Mouse (Mus musculus): ENCODE results near the gene Ddx31. TPM values are rescaled to one million over a fixed set of nuclear protein-coding genes. Genes with fewer than 3 reads are reported as not detected.

The Ddx31 gene
- total and polyA plus RNA-seq, 2 experiments from 2014 or later = 10.3 to 18.5 TPM

DNA sequence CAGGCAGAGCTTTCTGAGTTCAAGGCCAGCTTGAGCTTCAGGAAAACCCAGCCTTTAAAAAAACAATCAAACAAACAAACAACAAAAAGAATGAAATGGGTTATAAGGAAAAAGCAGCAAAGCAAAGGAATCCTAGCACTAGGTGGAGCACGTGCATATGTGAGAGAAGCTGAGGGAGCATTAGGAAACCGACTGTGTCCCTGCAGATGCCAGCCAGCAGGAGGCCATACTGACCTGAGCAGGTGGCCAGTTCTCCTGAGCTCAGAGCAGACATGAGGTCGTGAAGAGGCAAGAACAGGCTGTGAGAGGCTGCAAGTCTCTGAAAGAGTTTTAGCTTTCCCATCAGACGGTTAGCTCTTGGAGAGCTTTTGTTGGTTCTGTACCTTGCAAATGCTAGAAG lies 10.9 kb upstream of the Ddx31 start:
- no peak overlapping the region for H3K27ac ChIP-seq (ENCODE audit: low read depth, low read length)
- H3K9ac ChIP-seq (replicated peaks; ENCODE audit: low read length, poor library complexity, severe bottlenecking) = no peak overlapping the region
- H3K27me3 ChIP-seq (ENCODE audit: insufficient read depth, low read length) = no peaks in the 10 kb centered on the region
- no peaks in the 10 kb centered on the region for H3K9me3 ChIP-seq (ENCODE audit: low read length)
- WGBS = 50% methylated on average over 4 of the region's 4 CpGs
- no peak for ATAC-seq (ENCODE audit: low FRiP score)
- TF ChIP-seq CTCF (IDR thresholded peaks at IDR 0.05) = peak; percentile 55
- H3K4me2 ChIP-seq (ENCODE audit: low read depth, low read length, poor library complexity, severe bottlenecking) = no peak overlapping the region
- H3K36me3 ChIP-seq (ENCODE audit: insufficient read depth, low read length) = peaks cover 77% of the 10 kb centered on the region
- DNase-seq (ENCODE audit: low spot score) = no peak
- no peaks in the 10 kb centered on the region for H3K4me1 ChIP-seq (ENCODE audit: insufficient read depth, low read length)
- no peak overlapping the region for H3K4me3 ChIP-seq (ENCODE audit: low read depth, low read length)

DNA sequence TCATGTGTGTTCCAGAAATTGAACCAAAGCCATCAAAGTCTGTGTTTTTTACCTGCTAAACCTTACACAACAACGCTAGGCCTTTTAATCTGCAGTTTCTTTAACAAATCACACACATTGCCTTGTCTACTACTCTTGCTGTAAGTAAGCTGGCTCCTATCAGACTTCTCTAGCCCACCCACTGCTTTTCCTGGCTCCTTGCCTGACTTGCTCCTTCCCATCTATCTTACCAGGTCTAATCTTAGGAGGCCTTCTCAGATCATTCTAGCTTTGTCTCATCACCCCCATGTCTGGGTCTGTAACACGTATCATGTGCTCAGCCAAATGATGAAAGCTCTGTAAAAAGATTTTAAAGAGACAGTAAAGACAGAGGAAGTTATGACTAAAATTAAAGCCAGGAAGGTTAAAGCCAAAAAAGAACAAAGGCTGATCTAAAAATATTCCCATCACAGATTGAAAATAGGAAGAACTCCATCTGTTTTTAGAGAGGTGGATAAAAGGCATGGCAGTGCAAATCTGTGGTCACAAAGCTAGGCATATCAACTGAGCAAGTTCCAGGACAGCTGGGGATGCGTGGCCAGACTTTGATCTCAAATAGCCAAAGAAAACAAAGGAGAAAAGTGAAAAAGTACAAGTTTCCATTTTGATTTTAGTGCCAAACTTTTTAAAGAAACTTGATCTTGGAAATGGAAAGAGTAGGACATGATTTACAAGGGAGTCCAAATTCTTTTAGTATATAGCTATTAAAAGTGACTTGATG lies 3.8 kb upstream of the Ddx31 start:
- ATAC-seq (ENCODE audit: low FRiP score) (no peak), DNase-seq (ENCODE audit: low spot score) (peak; percentile 10)
- no peak overlapping the region for H3K27ac ChIP-seq (ENCODE audit: low read depth, low read length)
- WGBS = 75% methylated on average over 3 of the region's 3 CpGs
- H3K27me3 ChIP-seq (ENCODE audit: insufficient read depth, low read length) = no peaks in the 10 kb centered on the region
- no peak overlapping the region for H3K9ac ChIP-seq (replicated peaks; ENCODE audit: low read length, poor library complexity, severe bottlenecking)
- peaks cover 15% of the 10 kb centered on the region for H3K4me1 ChIP-seq (ENCODE audit: insufficient read depth, low read length)
- peaks cover 27% of the 10 kb centered on the region for H3K36me3 ChIP-seq (ENCODE audit: insufficient read depth, low read length)
- no peak overlapping the region for H3K4me2 ChIP-seq (ENCODE audit: low read depth, low read length, poor library complexity, severe bottlenecking)
- no peak overlapping the region for H3K4me3 ChIP-seq (ENCODE audit: low read depth, low read length)
- no peaks in the 10 kb centered on the region for H3K9me3 ChIP-seq (ENCODE audit: low read length)
- TF ChIP-seq CTCF (IDR thresholded peaks at IDR 0.05) = no peak

DNA sequence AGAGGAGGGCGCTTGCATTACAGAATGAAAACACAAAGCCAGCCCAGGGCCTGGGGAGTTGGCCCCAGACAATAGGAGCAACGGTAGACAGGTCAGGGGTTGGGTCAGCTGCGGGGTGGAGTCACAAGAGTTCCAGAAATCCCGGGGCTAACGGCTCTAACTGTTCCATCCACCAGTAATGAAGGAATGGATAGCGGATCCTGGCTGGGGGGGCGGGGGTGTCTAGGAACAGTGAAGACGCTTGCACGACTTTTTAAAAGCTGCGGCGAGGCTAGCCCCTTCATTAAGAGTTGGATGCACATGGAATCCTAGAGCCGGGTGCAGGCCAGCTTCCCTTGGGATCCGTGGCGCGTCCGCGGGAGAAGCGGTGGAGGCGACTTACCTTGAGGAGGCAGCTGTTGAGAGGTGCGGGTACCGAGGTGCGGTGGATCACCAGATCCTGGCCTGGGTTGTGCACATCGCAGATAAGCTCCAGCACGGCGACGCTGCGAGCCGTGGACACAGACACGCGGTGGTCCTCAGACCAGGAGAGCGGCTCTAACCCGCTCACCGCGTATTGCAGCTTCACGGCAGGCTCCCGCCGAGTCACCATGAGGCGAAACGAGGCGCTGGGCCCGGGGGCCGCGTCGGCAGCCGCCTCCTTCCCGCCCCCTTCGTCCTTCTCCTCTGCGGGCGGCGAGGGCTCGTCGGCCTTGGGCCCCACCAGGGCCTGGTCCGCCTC lies 545 bp upstream of the Ddx31 start:
- peaks cover 21% of the 10 kb centered on the region for H3K4me1 ChIP-seq (ENCODE audit: insufficient read depth, low read length)
- under 1% methylated on average over 47 of the region's 53 CpGs for WGBS
- no peaks in the 10 kb centered on the region for H3K27me3 ChIP-seq (ENCODE audit: insufficient read depth, low read length)
- H3K9me3 ChIP-seq (ENCODE audit: low read length) = no peaks in the 10 kb centered on the region
- peak overlapping the region; percentile 96 for H3K4me2 ChIP-seq (ENCODE audit: low read depth, low read length, poor library complexity, severe bottlenecking)
- DNase-seq (ENCODE audit: low spot score) (no peak), ATAC-seq (ENCODE audit: low FRiP score) (peak; percentile 54)
- peaks cover 2% of the 10 kb centered on the region; the same call in 1 of the 2 replicates for H3K36me3 ChIP-seq (ENCODE audit: insufficient read depth, low read length)
- H3K4me3 ChIP-seq (ENCODE audit: low read depth, low read length) = peak overlapping the region; percentile 94
- peak overlapping the region; percentile 79 for H3K27ac ChIP-seq (ENCODE audit: low read depth, low read length)
- no peak for TF ChIP-seq CTCF (IDR thresholded peaks at IDR 0.05)
- H3K9ac ChIP-seq (replicated peaks; ENCODE audit: low read length, poor library complexity, severe bottlenecking) = peak overlapping the region; percentile 82

DNA sequence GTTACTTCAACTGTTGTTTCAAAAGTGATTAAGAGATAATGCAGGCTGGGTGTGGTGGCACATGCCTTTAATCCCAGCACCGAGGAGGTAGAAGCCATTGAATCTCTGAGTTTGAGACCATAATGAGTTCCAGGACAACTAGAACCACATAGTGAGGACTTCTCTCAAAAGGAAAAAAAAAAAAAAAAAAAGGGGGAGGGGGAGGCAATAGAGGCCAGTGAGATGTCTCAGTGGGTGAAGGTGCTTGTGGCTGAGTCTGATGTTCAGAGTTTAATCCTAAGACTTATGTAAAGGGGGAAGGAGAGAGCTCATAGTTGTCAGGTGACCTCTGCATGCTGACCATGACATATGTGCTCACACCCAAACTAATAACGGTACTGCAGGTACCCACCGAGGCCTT lies 1.8 kb downstream of the Ddx31 start:
- H3K36me3 ChIP-seq (ENCODE audit: insufficient read depth, low read length) = peaks cover 17% of the 10 kb centered on the region
- H3K4me2 ChIP-seq (ENCODE audit: low read depth, low read length, poor library complexity, severe bottlenecking) = no peak overlapping the region
- H3K4me1 ChIP-seq (ENCODE audit: insufficient read depth, low read length) = peaks cover 21% of the 10 kb centered on the region
- H3K4me3 ChIP-seq (ENCODE audit: low read depth, low read length) = no peak overlapping the region
- DNase-seq (ENCODE audit: low spot score) (no peak), ATAC-seq (ENCODE audit: low FRiP score) (no peak)
- no peaks in the 10 kb centered on the region for H3K27me3 ChIP-seq (ENCODE audit: insufficient read depth, low read length)
- no peak overlapping the region for H3K27ac ChIP-seq (ENCODE audit: low read depth, low read length)
- no peak overlapping the region for H3K9ac ChIP-seq (replicated peaks; ENCODE audit: low read length, poor library complexity, severe bottlenecking)
- no peaks in the 10 kb centered on the region for H3K9me3 ChIP-seq (ENCODE audit: low read length)
- no peak for TF ChIP-seq CTCF (IDR thresholded peaks at IDR 0.05)
- WGBS = 69% methylated on average over 3 of the region's 3 CpGs

DNA sequence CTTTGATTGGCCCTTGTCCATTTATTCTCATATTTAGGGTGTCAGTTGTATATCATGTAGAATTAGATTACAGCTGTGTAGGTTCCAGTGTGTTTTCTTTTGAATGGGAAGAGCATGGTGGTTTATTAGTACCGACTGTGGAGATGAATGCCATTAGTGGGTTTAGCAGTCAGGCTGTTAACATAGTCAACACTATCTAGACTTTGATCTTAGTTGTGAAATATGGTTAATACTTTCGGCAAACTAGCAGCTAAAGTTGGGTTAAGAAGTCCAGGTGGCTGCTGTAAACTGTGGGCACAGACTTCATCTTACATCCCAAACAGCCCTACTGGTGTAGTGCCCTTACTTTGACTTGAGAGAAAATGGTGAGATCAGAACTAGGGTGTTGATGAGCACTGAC lies 8.7 kb downstream of the Ddx31 start:
- TF ChIP-seq CTCF (IDR thresholded peaks at IDR 0.05) = no peak
- Histone ChIP-seq H3K9ac (replicated peaks; ENCODE audit: low read length, poor library complexity, severe bottlenecking) (no peak overlapping the region), H3K27ac (ENCODE audit: low read depth, low read length) (no peak overlapping the region), H3K27me3 (ENCODE audit: insufficient read depth, low read length) (no peaks in the 10 kb centered on the region), H3K4me1 (ENCODE audit: insufficient read depth, low read length) (no peaks in the 10 kb centered on the region), H3K9me3 (ENCODE audit: low read length) (no peaks in the 10 kb centered on the region), H3K36me3 (ENCODE audit: insufficient read depth, low read length) (peaks cover 56% of the 10 kb centered on the region), H3K4me2 (ENCODE audit: low read depth, low read length, poor library complexity, severe bottlenecking) (no peak overlapping the region), H3K4me3 (ENCODE audit: low read depth, low read length) (no peak overlapping the region)
- ATAC-seq (ENCODE audit: low FRiP score) = no peak
- 95% methylated on average over 2 of the region's 2 CpGs for WGBS
- no peak for DNase-seq (ENCODE audit: low spot score)

DNA sequence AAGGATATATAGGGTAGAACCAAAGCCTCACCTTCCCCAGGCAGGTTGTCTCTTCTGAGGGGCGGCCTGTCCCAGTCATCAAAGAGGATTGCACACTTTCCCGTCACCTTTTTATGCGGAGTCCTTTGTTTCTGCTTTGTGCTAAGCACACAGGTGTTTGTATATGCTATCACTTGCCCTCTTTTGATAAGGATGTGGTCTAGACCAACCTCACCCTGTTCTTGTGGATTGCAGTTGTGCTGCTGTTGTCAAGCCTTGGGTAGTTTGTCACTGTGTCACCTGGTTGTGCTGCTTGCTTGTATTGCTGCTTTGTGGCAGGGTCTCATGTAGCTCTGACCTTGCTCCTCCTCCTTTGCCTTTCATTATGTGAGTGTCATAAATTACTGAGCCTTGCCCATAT lies 12.4 kb downstream of the Ddx31 start:
- no peak overlapping the region for H3K4me3 ChIP-seq (ENCODE audit: low read depth, low read length)
- DNase-seq (ENCODE audit: low spot score) = no peak
- H3K4me2 ChIP-seq (ENCODE audit: low read depth, low read length, poor library complexity, severe bottlenecking) = no peak overlapping the region
- H3K4me1 ChIP-seq (ENCODE audit: insufficient read depth, low read length) = no peaks in the 10 kb centered on the region
- H3K9me3 ChIP-seq (ENCODE audit: low read length) = no peaks in the 10 kb centered on the region
- TF ChIP-seq CTCF (IDR thresholded peaks at IDR 0.05) = no peak
- H3K36me3 ChIP-seq (ENCODE audit: insufficient read depth, low read length) = peaks cover 41% of the 10 kb centered on the region
- no peak overlapping the region for H3K9ac ChIP-seq (replicated peaks; ENCODE audit: low read length, poor library complexity, severe bottlenecking)
- ATAC-seq (ENCODE audit: low FRiP score) = no peak
- H3K27me3 ChIP-seq (ENCODE audit: insufficient read depth, low read length) = no peaks in the 10 kb centered on the region
- WGBS = 84% methylated on average over 3 of the region's 3 CpGs
- H3K27ac ChIP-seq (ENCODE audit: low read depth, low read length) = no peak overlapping the region
